Mouse (Mus musculus) Patski (cell line): ENCODE results near the gene Mocs2. TPM values are rescaled to one million over a fixed set of nuclear protein-coding genes. Genes with fewer than 3 reads are reported as not detected.
A peak's percentile ranks its signal among the peaks of the same experiment; 100 is the strongest.

ENCODE experiments used
- ATAC-seq: fragments of 100-300 bp; one replicate; pipeline ENCODE4 v1.8.0; 2021
- CTCF ChIA-PET: fragments of 350-600 bp; sonication (Branson Sonifier 250); formaldehyde crosslinking; loops from one replicate; lab custom pipeline; 2022; ENCODE audit warnings: inconsistent platforms; lab: Charles Lee
- POLR2A ChIA-PET: fragments of 350-600 bp; sonication (Branson Sonifier 250); formaldehyde crosslinking; loops from one replicate; lab custom pipeline; 2022; ENCODE audit warnings: antibody characterized with exemption, inconsistent platforms; lab: Charles Lee
- DNase-seq: peaks from one replicate; pipeline ENCODE4 v3.0.0-alpha.2; 2011; ENCODE audit warnings: low read depth, low spot score
- H3K27me3 ChIP-seq: fragments of 371-371 bp; one replicate; pipeline ENCODE4 v1.5.1; 2021
- CTCF ChIP-seq: fragments of 100-300 bp; IDR thresholded peaks from one replicate; pipeline ENCODE4 v1.5.1; 2021
- in situ Hi-C: fragments of 300-500 bp; cut with MboI; formaldehyde crosslinking; loops from 3 replicates; pipeline ENCODE4 v1.11.1; 2018; ENCODE audit warnings: low pct_unique_long_range_greater_than_20kb, mixed read lengths
- polyA plus RNA-seq: library from polyadenylated mRNA; unstranded; gene quantifications from one replicate; pipeline ENCODE4 v1.2.3, GENCODE M21; 2021

Gene Mocs2
- polyA plus RNA-seq, 1 experiment from 2014 or later = 84.8 TPM

DNA sequence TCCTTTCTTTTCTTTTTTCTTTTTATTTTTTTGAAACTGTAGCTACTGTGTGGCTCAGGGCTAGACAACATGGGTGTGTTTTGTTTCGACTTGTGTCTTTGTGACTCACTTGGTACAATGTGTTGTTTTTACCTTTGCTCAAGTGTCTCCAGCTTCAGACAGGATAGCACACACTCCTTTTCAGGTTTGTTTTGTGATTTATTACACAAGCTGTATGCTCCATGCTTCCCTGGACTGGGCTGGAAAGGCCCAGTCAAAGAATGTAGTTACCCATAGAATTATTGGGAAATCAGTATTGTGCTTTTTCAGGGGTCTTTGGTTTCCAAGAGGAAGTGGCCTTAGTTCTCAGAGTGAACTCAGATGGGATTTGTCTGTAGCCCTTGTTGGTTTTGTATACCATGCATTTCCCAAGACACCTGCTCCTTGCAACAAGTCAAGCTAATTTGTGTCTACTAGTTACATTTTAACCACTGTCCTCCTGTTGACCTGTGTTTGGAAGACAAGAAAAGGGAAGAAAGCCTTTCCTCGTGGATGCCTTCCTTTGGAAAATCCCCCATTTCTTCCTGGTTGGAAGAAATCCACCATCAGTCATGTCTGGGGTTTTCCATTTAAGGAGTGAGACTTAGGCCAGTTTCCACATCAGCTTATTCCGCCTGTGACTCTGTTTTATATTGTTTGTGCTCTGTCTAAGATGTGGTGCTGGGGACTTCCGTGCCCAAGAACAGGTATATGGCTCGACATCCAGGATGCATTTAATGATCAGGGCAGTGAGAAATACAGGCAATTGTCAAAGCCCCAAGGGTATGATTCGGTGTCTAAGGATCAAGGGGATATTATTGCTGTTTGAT lies 34.5 kb downstream of the Mocs2 start:
- TF ChIP-seq CTCF = no peak
- ChIA-PET CTCF (interaction anchor here (0.9 to 2.4 kb wide), 3 partner anchors 18 to 112 kb away, joined by 3 to 9 read pairs (median 4); no protein-coding TSS in a partner anchor), POLR2A (no interaction called here)
- peak; percentile 88 for ATAC-seq
- H3K27me3 ChIP-seq = no peaks in the 10 kb centered on the region
- in situ Hi-C loops = no loop called here
- DNase-seq = peak; percentile 91

DNA sequence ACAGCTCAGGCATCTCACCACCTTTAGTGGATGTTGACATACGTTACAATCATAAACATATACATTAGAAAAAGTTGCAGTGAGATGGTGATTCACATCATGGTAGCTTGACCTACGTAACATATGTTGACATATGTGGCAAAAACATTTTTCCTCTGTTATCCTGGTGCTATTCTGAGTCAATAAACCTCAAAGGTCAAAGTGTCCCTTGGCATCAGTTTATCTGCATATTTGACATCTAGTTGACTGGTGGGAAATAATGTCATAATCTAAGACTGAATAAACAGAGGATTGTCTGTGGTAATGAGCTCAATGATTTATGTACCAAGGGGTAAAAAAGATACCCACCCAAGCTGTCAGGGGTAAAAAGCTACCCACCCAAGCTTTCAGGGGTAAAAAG lies 35.1 kb downstream of the Mocs2 start:
- no peaks in the 10 kb centered on the region for H3K27me3 ChIP-seq
- in situ Hi-C loops = no loop called here
- ChIA-PET POLR2A (no interaction called here), CTCF (interaction anchor here (0.9 to 2.4 kb wide), 4 partner anchors 8 to 111 kb away, joined by 3 to 9 read pairs (median 6); no protein-coding TSS in a partner anchor)
- DNase-seq (no peak), ATAC-seq (no peak)
- TF ChIP-seq CTCF = no peak

DNA sequence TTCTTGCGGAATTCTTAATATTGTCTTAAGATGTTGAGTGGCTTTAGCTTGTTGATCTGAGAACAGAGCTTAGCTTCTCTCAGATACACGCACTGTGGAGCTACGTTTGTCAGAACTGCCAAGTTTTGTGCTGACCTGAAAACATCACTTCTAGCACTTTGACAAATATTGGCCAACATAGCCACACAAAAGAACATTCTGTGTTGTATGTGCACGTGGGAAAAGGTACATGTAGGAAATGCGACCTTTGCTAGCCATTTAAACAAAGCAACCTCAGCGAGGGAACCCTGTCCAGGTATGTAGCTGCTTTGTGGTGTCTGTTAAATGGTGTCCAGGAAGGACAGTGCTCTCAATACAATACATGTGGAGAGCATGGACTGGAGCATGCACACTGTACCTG lies 36.0 kb downstream of the Mocs2 start:
- POLR2A ChIA-PET = no interaction called here
- ATAC-seq (no peak), DNase-seq (no peak)
- H3K27me3 ChIP-seq = no peaks in the 10 kb centered on the region
- CTCF ChIA-PET = interaction anchor here (1.5 to 2.4 kb wide), 2 partner anchors 9 to 19 kb away, joined by 7 to 9 read pairs; no protein-coding TSS in a partner anchor
- in situ Hi-C loops = no loop called here
- TF ChIP-seq CTCF = no peak

DNA sequence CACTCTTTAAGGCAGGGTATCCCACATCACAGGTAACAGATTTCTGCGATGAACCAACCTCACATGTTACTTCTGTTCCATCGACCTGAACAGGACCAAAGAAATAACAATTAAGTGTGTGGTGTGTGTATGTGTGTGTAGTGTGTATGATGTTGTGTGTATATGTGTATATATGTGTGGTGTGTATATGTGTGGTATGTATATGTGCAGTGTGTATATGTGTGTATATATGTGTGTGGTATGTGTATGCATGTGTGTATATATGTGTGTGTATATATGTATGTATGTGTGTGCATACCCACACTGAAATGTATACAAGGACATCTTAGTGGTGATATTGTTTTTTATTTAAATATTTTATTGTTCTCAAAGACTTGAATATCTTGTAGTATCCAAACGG lies 36.4 kb downstream of the Mocs2 start:
- DNase-seq (no peak), ATAC-seq (no peak)
- TF ChIP-seq CTCF = no peak
- no peaks in the 10 kb centered on the region for H3K27me3 ChIP-seq
- POLR2A ChIA-PET = no interaction called here
- CTCF ChIA-PET = interaction anchor here (1.5 kb wide), 1 partner anchor 9 kb away, joined by 7 read pairs; no protein-coding TSS in a partner anchor
- in situ Hi-C loops = no loop called here

DNA sequence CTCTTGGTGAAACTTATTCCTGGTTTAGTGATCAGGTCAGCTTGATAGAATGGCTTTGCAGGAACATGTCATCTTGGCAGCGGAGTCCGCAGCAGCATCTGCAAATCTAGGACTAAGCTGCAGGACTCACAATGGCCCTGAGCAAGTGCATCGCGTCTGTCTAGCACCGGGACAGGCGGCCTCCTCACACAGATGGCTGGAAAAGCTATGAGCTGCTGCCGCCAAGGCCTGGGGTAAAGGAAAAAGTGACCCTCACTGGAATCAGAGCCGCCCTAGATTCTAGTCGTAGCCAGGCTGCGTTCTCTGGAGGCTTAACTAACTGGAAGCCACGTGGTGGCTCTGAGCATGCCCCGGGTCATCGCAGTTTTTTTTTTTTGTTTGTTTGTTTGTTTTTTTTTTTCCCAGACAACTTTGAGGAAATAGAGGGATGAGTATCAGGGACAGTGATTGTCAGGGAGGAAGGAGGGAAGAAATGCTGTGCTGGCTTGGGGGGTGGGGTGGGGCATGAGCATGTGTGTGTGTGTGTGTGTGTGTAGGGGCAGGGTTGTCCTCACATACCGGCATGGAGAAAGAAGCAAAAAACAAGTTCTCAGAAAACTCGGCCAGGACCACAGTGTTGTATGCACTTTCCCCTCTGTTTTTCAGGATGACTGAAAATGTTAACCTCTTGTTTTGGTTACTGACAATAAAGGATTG lies 37.7 kb downstream of the Mocs2 start:
- ATAC-seq = no peak
- ChIA-PET POLR2A (no interaction called here), CTCF (interaction anchor here (1.0 to 1.3 kb wide), 2 partner anchors 10 to 108 kb away, joined by 3 to 5 read pairs; no protein-coding TSS in a partner anchor)
- H3K27me3 ChIP-seq = no peaks in the 10 kb centered on the region
- DNase-seq = no peak
- in situ Hi-C loops = no loop called here
- TF ChIP-seq CTCF = no peak

DNA sequence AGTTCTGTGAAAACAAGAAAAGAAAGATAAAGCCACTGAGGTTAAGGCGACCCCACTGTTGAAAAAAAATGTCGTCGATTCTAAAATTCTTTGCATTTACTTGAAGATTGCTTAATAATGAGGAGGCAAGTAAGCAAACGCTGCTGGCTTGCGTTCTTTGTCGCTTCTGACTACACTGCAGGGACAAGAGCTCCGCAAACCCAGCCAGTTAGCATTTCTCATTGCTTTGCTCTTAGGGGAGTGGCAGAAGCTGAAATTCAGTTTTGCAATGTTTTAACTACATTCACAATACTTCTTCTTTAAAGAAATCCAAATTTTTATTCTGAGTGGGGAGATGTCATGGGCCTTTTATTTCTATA lies 38.2 kb downstream of the Mocs2 start:
- H3K27me3 ChIP-seq = no peaks in the 10 kb centered on the region
- ChIA-PET CTCF (interaction anchor here (1.3 kb wide), 1 partner anchor 108 kb away, joined by 3 read pairs; no protein-coding TSS in a partner anchor), POLR2A (no interaction called here)
- in situ Hi-C loops = no loop called here
- ATAC-seq (no peak), DNase-seq (no peak)
- no peak for TF ChIP-seq CTCF

DNA sequence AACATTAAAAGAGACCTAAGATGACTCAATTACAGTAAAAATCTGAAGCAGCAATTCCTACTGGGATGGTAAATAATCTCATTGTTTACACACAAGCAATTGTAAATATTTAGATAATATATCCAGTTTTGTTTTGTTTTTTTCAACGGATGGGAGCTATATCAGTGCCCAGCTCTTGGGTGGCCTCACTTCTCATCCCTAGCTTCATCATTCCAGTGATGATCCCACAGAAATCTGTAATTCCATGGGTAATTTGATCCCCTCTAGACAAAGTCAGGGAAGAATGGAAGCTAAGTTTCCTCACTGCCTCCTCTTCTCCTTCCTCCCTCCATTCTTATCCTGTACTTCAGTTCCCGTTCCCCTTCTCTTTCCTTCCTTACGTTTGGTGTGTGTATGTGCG lies 39.5 kb downstream of the Mocs2 start:
- POLR2A ChIA-PET = no interaction called here
- H3K27me3 ChIP-seq = no peaks in the 10 kb centered on the region
- in situ Hi-C loops = no loop called here
- TF ChIP-seq CTCF = no peak
- CTCF ChIA-PET = interaction anchor here (1.1 kb wide), 1 partner anchor 88 kb away, joined by 3 read pairs; no protein-coding TSS in a partner anchor
- DNase-seq (no peak), ATAC-seq (no peak)

DNA sequence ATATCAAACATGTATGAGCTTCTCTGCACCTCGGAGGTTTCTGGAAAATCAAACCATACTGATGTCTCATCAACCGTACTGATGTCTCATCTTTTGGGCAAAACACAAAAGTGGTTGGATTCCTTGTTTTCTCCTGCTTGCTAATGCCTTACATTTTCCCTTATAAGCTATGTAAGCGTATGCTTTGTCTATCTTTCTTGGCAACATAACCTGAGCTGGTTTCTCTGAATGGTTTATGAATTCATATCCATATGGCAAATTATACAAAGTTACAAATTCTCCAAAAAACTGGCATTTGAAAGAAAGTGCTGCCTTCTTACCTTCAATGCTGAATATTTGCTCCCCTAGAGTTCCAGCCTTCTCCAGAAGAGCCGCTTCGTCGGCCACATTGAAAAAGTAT lies 56.7 kb downstream of the Mocs2 start:
- ChIA-PET CTCF (interaction anchor here (0.7 to 1.4 kb wide), 2 partner anchors 9 to 90 kb away, joined by 3 read pairs; no protein-coding TSS in a partner anchor), POLR2A (no interaction called here)
- in situ Hi-C loops = no loop called here
- DNase-seq (no peak), ATAC-seq (no peak)
- H3K27me3 ChIP-seq = no peaks in the 10 kb centered on the region
- no peak for TF ChIP-seq CTCF

DNA sequence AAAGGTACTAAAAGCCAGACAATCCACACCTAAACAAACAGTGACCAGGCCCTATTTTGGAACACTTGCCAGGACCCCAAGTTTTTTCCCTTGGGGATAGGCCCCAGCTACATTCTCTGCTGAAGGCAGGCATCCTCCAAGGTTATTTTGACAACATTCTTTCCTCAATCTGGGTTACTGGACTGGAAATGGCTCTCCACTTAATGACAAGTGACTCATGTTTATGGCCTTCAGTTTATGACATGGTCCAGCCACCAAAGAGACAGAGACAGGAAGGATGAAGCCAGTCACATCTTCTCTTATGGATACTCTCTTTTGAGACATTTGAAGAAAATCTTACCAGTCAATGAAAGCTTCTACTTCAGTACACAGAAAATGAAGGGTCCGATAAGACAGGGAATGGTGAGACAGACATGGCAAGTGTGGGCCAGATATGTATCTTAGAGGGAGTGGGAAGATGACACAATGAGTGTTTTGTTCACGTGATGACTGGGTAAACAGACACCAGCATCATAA lies 58.0 kb downstream of the Mocs2 start:
- H3K27me3 ChIP-seq = no peaks in the 10 kb centered on the region
- DNase-seq = no peak
- no peak for TF ChIP-seq CTCF
- ChIA-PET POLR2A (no interaction called here), CTCF (interaction anchor here (0.8 kb wide), 1 partner anchor 14 kb away, joined by 4 read pairs; no protein-coding TSS in a partner anchor)
- in situ Hi-C loops = no loop called here
- peak; percentile 91 for ATAC-seq

DNA sequence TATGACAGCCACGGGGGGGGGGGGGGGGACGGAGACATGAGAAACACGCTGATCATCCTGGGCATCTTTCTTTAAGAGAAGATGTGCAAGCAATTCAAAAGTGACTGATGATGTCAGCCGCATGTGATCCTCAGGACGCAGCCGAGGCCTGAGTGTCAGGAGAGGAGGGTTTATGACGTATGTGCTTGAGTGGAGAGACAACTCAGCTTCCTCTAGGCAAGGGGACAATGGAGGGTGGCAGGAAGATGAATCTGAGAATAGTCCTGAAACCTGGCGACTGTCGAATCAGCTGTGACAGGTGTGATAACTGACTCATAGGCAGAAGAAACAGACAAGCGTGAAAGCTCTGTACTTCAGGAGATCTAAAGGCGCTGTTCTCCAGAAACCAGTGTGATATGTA lies 60.6 kb downstream of the Mocs2 start:
- no peak for TF ChIP-seq CTCF
- in situ Hi-C loops = no loop called here
- ChIA-PET CTCF (interaction anchor here (1.3 kb wide), 1 partner anchor 34 kb away, joined by 3 read pairs; no protein-coding TSS in a partner anchor), POLR2A (no interaction called here)
- no peaks in the 10 kb centered on the region for H3K27me3 ChIP-seq
- ATAC-seq (no peak), DNase-seq (no peak)

Other genes with a start within 250 kb of the Mocs2 start
- gene Itga2, start 113.9 kb downstream of the Mocs2 start, polyA plus RNA-seq = 0.40 TPM